Mouse (Mus musculus) forebrain, embryonic 14.5 days (tissue): ENCODE results near the gene Elovl2. TPM values are rescaled to one million over a fixed set of nuclear protein-coding genes. Genes with fewer than 3 reads are reported as not detected.

Experiments
- ATAC-seq: fragments of 200-750 bp; cut with Nextera tagmentation; 2 replicates; pipeline ENCODE4 v1.8.0; 2017; ENCODE audit warnings: mild to moderate bottlenecking, moderate library complexity
- DNase-seq: peaks from one replicate; pipeline ENCODE4 v3.0.0-alpha.2; 2015; ENCODE audit warnings: low spot score
- H3K27ac ChIP-seq: fragments of 300-500 bp; sonication (generic); 2 replicates; pipeline ENCODE4 v1.5.1; 2014; ENCODE audit warnings: low read depth, mild to moderate bottlenecking, control low read depth, low read length, moderate library complexity
- H3K27me3 ChIP-seq: fragments of 300-500 bp; sonication (generic); replicated peaks from 2 replicates; pipeline ENCODE4 v1.6.1; 2014; ENCODE audit warnings: low read length, control low read depth, mixed read lengths; ENCODE audit not compliant: control insufficient read depth, insufficient read depth
- H3K36me3 ChIP-seq: fragments of 300-500 bp; sonication (generic); 2 replicates; pipeline ENCODE4 v1.6.1; 2014; ENCODE audit warnings: low read length, control low read depth; ENCODE audit not compliant: control insufficient read depth, insufficient read depth
- H3K4me1 ChIP-seq: fragments of 300-500 bp; sonication (generic); 2 replicates; pipeline ENCODE4 v1.6.1; 2014; ENCODE audit warnings: antibody characterized with exemption, low read length, control low read depth; ENCODE audit not compliant: control insufficient read depth, insufficient read depth
- H3K4me2 ChIP-seq: fragments of 300-500 bp; sonication (generic); 2 replicates; pipeline ENCODE4 v1.6.1; 2014; ENCODE audit warnings: mild to moderate bottlenecking, control low read depth, low read length
- H3K4me3 ChIP-seq: fragments of 300-500 bp; sonication (generic); 2 replicates; pipeline ENCODE4 v1.5.1; 2014; ENCODE audit warnings: low read depth, low read length, control low read depth
- H3K9ac ChIP-seq: fragments of 300-500 bp; sonication (generic); 2 replicates; pipeline ENCODE4 v1.6.1; 2014; ENCODE audit warnings: mild to moderate bottlenecking, low read length, control low read depth, moderate library complexity
- H3K9me3 ChIP-seq: fragments of 300-500 bp; sonication (generic); replicated peaks from 2 replicates; pipeline ENCODE4 v1.6.1; 2016; ENCODE audit warnings: low read length, control low read depth, mixed read lengths; ENCODE audit not compliant: control insufficient read depth
- WGBS: fragments of 180-500 bp; shearing (Covaris S2); extraction: QIAGEN DNeasy Blood & Tissue Kit; methylation state at CpG from one replicate; pipeline ENCODE4 v1.1.7; 2014; 5-methylcytosine and 5-hydroxymethylcytosine counted together
- polyA plus RNA-seq: library from polyadenylated mRNA; unstranded; fragments of >200 nt; fragmentation: Nextera tagmentation; extraction: Ambion mirVana; gene quantifications from 2 replicates; pipeline ENCODE4 v1.2.1, GENCODE M21; 2014

Elovl2 gene
- polyA plus RNA-seq, 1 experiment from 2014 or later: 41.8 TPM

DNA sequence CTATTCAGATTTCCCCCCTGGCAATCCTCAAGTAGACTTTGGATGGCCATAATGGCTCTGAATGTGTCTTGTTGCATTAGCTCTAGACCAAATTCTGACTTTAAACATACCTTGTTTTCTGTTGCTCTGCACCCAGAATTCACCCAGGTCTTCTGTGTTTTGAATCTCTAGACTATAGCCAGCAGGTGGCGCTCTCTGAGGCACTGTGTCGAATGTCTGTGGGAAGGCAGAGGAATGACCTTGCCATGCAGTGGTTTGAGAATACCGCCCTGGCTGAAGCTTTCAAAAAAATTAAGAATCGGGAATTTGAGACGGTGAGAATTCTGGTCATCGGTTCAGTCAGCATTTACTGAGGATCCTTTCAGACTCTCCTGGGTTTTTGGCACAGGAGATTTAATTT is 85.3 kb downstream of the Elovl2 start:
- no peak for ATAC-seq

More for the DNA sequence above, 85.3 kb downstream of the Elovl2 start:
- no peaks in the 10 kb centered on the region for H3K36me3 ChIP-seq
- 9% methylated on average over 6 of the region's 6 CpGs for WGBS
- H3K4me2 ChIP-seq: no peak overlapping the region
- peak; percentile 87 for DNase-seq
- no peaks in the 10 kb centered on the region for H3K27me3 ChIP-seq
- H3K27ac ChIP-seq: no peak overlapping the region
- no peaks in the 10 kb centered on the region for H3K9me3 ChIP-seq
- no peaks in the 10 kb centered on the region for H3K4me1 ChIP-seq
- no peak overlapping the region for H3K9ac ChIP-seq
- no peak overlapping the region for H3K4me3 ChIP-seq

Other genes starting within 250 kb of the Elovl2 start
- gene Pak1ip1, start 219.4 kb downstream of the Elovl2 start, polyA plus RNA-seq: 84.8 and 86.7 TPM in 2 replicates
- gene Tmem14c, start 204.1 kb downstream of the Elovl2 start, polyA plus RNA-seq: 132 and 161 TPM in 2 replicates
- 1.2 and 1.8 TPM in 2 replicates for gene Mak, start 140.7 kb downstream of the Elovl2 start, polyA plus RNA-seq
- not detected in 2 replicates for gene Gcm2, start 109.4 kb downstream of the Elovl2 start, polyA plus RNA-seq
- 0.08 TPM in 1 of 2 replicates, not detected in the other for gene Sycp2l, start 106.1 kb downstream of the Elovl2 start, polyA plus RNA-seq
- 18.3 and 20.1 TPM in 2 replicates for gene Smim13, start 29.4 kb upstream of the Elovl2 start, polyA plus RNA-seq
- gene Gm17364, start 53.6 kb upstream of the Elovl2 start, polyA plus RNA-seq: not detected in 2 replicates